Mouse (Mus musculus): Measurements from ENCODE around the gene Fam71f1.

Gene Fam71f1

GRCm38 (mm10) chr6:29318879-29319278, at the start of gene Fam71f1:
Gene Fam71f1 (plus strand): TSS chr6:29319140.
- peak; percentile 81 for DNase-seq

- DNase-seq = peak; percentile 25
Measured at GRCm38 (mm10) chr6:29270961-29271360, 48.0 kb upstream of the Fam71f1 start.

GRCm38 (mm10) chr6:29272312-29273072, 46.4 kb upstream of the Fam71f1 start, which contains the start of gene Hilpda:
Gene Hilpda (plus strand): TSS chr6:29272488.
- peak; percentile 94 for DNase-seq

- no peak for DNase-seq
Measured at GRCm38 (mm10) chr6:29276746-29277145, 42.2 kb upstream of the Fam71f1 start.

GRCm38 (mm10) chr6:29278513-29279267, 40.2 kb upstream of the Fam71f1 start:
- peak; percentile 61 for DNase-seq

GRCm38 (mm10) chr6:29279293-29279692, 39.6 kb upstream of the Fam71f1 start, which contains the start of gene Fam71f2:
Gene Fam71f2 (plus strand): TSS chr6:29279593.
- DNase-seq = no peak

GRCm38 (mm10) chr6:29280671-29281070, 38.3 kb upstream of the Fam71f1 start:
- no peak for DNase-seq

GRCm38 (mm10) chr6:29286870-29287269, 32.1 kb upstream of the Fam71f1 start:
- DNase-seq = no peak

GRCm38 (mm10) chr6:29287481-29287880, 31.5 kb upstream of the Fam71f1 start:
- DNase-seq = peak; percentile 31

GRCm38 (mm10) chr6:29287944-29288343, 31.0 kb upstream of the Fam71f1 start:
- DNase-seq = peak; percentile 67

GRCm38 (mm10) chr6:29288651-29289050, 30.3 kb upstream of the Fam71f1 start:
- DNase-seq = no peak

- no peak for DNase-seq
Measured at GRCm38 (mm10) chr6:29299112-29299511, 19.8 kb upstream of the Fam71f1 start.

GRCm38 (mm10) chr6:29303251-29303650, 15.7 kb upstream of the Fam71f1 start:
- no peak for DNase-seq

GRCm38 (mm10) chr6:29303726-29304125, 15.2 kb upstream of the Fam71f1 start:
- no peak for DNase-seq

GRCm38 (mm10) chr6:29305462-29305861, 13.5 kb upstream of the Fam71f1 start:
- no peak for DNase-seq

- DNase-seq = no peak
Measured at GRCm38 (mm10) chr6:29308846-29309605, 9.9 kb upstream of the Fam71f1 start.

GRCm38 (mm10) chr6:29313690-29314202, 5.2 kb upstream of the Fam71f1 start:
- no peak for DNase-seq

GRCm38 (mm10) chr6:29317286-29317685, 1.7 kb upstream of the Fam71f1 start:
- DNase-seq = no peak

- no peak for DNase-seq
Measured at GRCm38 (mm10) chr6:29317941-29318340, 999 bp upstream of the Fam71f1 start.

- DNase-seq = no peak
Measured at GRCm38 (mm10) chr6:29321586-29321985, 2.6 kb downstream of the Fam71f1 start.

- no peak for DNase-seq
Measured at GRCm38 (mm10) chr6:29322147-29322546, 3.2 kb downstream of the Fam71f1 start.

GRCm38 (mm10) chr6:29322735-29323134, 3.8 kb downstream of the Fam71f1 start:
- no peak for DNase-seq

GRCm38 (mm10) chr6:29326961-29327360, 8.0 kb downstream of the Fam71f1 start:
- no peak for DNase-seq
